Mouse (Mus musculus) MEL (cell line): ENCODE measurements at regions not wholly inside any gene's neighbourhood (a gene's known extent, or its start where the extent isn't known, plus 50 kb on each side); places are given as distances from the start of the nearest gene placed in this dataset.

Source experiments
- DNase-seq: peaks from one replicate; pipeline ENCODE4 v3.0.0; 2011; ENCODE audit warnings: low read depth, low spot score
- H3K27ac ChIP-seq: 2 replicates; pipeline ENCODE4 v1.5.1; 2012; ENCODE audit warnings: low read depth, mild to moderate bottlenecking, control low read depth, low read length, moderate library complexity; ENCODE audit not compliant: control insufficient read depth
- H3K27me3 ChIP-seq, 2 experiments: fragments of 150-350 bp in 1 of 2; sonication (generic) in 1 of 2; 2 replicates each; pipeline ENCODE4 v1.6.1; 2012; ENCODE audit warnings: low read length in 2 of 2, mild to moderate bottlenecking in 2 of 2, improper control_type of control experiment in 1 of 2, moderate library complexity in 1 of 2; ENCODE audit not compliant: insufficient read depth in 2 of 2, control insufficient read depth in 1 of 2
- H3K36me3 ChIP-seq, 2 experiments: 2 replicates each; pipeline ENCODE4 v1.6.1; 2012 to 2014; ENCODE audit warnings: low read length in 2 of 2, improper control_type of control experiment in 1 of 2, inconsistent platforms in 1 of 2, mild to moderate bottlenecking in 1 of 2; ENCODE audit not compliant: insufficient read depth in 2 of 2, control insufficient read depth in 1 of 2
- H3K4me1 ChIP-seq, 2 experiments: fragments of 150-350 bp in 1 of 2; sonication (generic) in 1 of 2; 2 replicates each; pipeline ENCODE4 v1.6.1; 2012; ENCODE audit warnings: low read length in 2 of 2, improper control_type of control experiment in 1 of 2, mild to moderate bottlenecking in 1 of 2; ENCODE audit not compliant: insufficient read depth in 2 of 2, control insufficient read depth in 1 of 2
- H3K4me3 ChIP-seq, 2 experiments: fragments of 150-350 bp in 1 of 2; sonication (generic) in 1 of 2; 2 replicates each; pipeline ENCODE4 v1.5.1; 2012; ENCODE audit warnings: low read depth in 2 of 2, low read length in 2 of 2, mild to moderate bottlenecking in 2 of 2, moderate library complexity in 2 of 2, control low read depth in 1 of 2, improper control_type of control experiment in 1 of 2; ENCODE audit not compliant: control insufficient read depth in 1 of 2, insufficient read depth in 1 of 2
- H3K79me2 ChIP-seq: 2 replicates; pipeline ENCODE4 v1.6.1; 2012; ENCODE audit warnings: mild to moderate bottlenecking, low read length, moderate library complexity; ENCODE audit not compliant: control insufficient read depth, poor library complexity, insufficient read depth
- H3K9ac ChIP-seq: 2 replicates; pipeline ENCODE4 v1.6.1; 2012; ENCODE audit warnings: low read depth, mild to moderate bottlenecking, control low read depth, low read length, moderate library complexity; ENCODE audit not compliant: control insufficient read depth, poor library complexity, severe bottlenecking
- H3K9me3 ChIP-seq: fragments of 150-350 bp; sonication (generic); replicated peaks from 2 replicates; pipeline ENCODE4 v1.6.1; 2012; ENCODE audit warnings: mild to moderate bottlenecking, low read length, improper control_type of control experiment, moderate library complexity; ENCODE audit not compliant: insufficient read depth
- BHLHE40 ChIP-seq: IDR thresholded peaks from 2 replicates; pipeline ENCODE4 v1.6.1; 2012; ENCODE audit warnings: low read depth, mild to moderate bottlenecking, inconsistent platforms, low read length, improper control_type of control experiment, borderline replicate concordance
- CHD2 ChIP-seq: IDR thresholded peaks from 2 replicates; pipeline ENCODE4 v1.6.1; 2011; ENCODE audit warnings: low read length, improper control_type of control experiment
- CTCF ChIP-seq, 3 experiments: IDR thresholded peaks in 2 of 3; conservative IDR thresholded peaks in 1 of 3; 2 replicates each; pipeline ENCODE4 v1.5.1; 2011 to 2012; ENCODE audit warnings: low read length in 3 of 3, low read depth in 2 of 3, mild to moderate bottlenecking in 2 of 3, improper control_type of control experiment in 1 of 3, inconsistent platforms in 1 of 3, mixed read lengths in 1 of 3, moderate library complexity in 1 of 3; ENCODE audit not compliant: control insufficient read depth in 1 of 3, insufficient read depth in 1 of 3, poor library complexity in 1 of 3, severe bottlenecking in 1 of 3
- E2F4 ChIP-seq: IDR thresholded peaks from 2 replicates; pipeline ENCODE4 v1.6.1; 2011; ENCODE audit warnings: low read depth, low read length, improper control_type of control experiment, borderline replicate concordance
- EP300 ChIP-seq, 2 experiments: IDR thresholded peaks; 2 replicates each; pipeline ENCODE4 v1.6.1; 2011; ENCODE audit warnings: improper control_type of control experiment in 2 of 2, low read length in 2 of 2, low read depth in 1 of 2, mild to moderate bottlenecking in 1 of 2
- MYB ChIP-seq: IDR thresholded peaks from 2 replicates; pipeline ENCODE4 v1.6.1; 2011; ENCODE audit warnings: mild to moderate bottlenecking, low read depth, low read length, improper control_type of control experiment
- NELFE ChIP-seq: IDR thresholded peaks from 2 replicates; pipeline ENCODE4 v1.6.1; 2011; ENCODE audit warnings: low read depth, low read length, improper control_type of control experiment
- NRF1 ChIP-seq: IDR thresholded peaks from 2 replicates; pipeline ENCODE4 v1.6.1; 2014; ENCODE audit warnings: low read depth, mild to moderate bottlenecking, inconsistent platforms, low read length, improper control_type of control experiment, moderate library complexity; ENCODE audit not compliant: poor library complexity, insufficient read depth, severe bottlenecking
- POLR2A ChIP-seq, 2 experiments: IDR thresholded peaks; 2 replicates each; pipeline ENCODE4 v1.6.1; 2011 to 2012; ENCODE audit warnings: low read length in 2 of 2, mild to moderate bottlenecking in 2 of 2, control low read depth in 1 of 2, improper control_type of control experiment in 1 of 2, low read depth in 1 of 2, moderate library complexity in 1 of 2; ENCODE audit not compliant: control insufficient read depth in 1 of 2, insufficient read depth in 1 of 2, poor library complexity in 1 of 2
- TAL1 ChIP-seq: IDR thresholded peaks from 2 replicates; pipeline ENCODE4 v1.6.1; 2012; ENCODE audit warnings: mild to moderate bottlenecking, inconsistent platforms, low read length, moderate library complexity, mixed read lengths
- TCF12 ChIP-seq: IDR thresholded peaks from 2 replicates; pipeline ENCODE4 v1.6.1; 2014; ENCODE audit warnings: low read depth, mild to moderate bottlenecking, inconsistent platforms, low read length, improper control_type of control experiment, moderate library complexity

DNA sequence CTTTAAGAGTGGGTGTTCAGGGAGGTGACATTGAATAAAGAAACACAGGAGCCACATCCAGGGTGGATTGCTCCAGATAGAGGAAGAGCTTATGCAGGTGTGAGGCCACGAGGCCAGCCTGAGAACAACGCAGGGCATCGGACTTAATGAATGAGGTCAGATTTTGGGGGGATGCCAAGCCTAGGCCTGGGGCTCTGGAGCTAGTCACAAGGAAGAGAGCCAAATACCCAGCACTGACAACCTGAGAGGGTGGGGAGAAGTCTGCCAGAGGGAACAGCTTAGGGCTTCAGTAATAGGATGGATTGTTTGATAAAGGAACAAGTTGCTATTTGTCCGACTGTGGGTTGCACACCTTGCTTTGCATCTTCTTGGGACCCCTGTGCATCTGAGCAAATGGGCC, 203.1 kb upstream of the Hes1 start:
- H3K4me3 ChIP-seq = no peak overlapping the region
- TF ChIP-seq NRF1 (no peak), EP300 (IDR thresholded peaks at IDR 0.05; ENCODE audit: low read depth in 1 of 2, low read length in 2 of 2) (no peak), NELFE (no peak), CHD2 (no peak), POLR2A (IDR thresholded peaks at IDR 0.05; ENCODE audit: control insufficient read depth in 1 of 2, insufficient read depth in 1 of 2, low read depth in 1 of 2, low read length in 2 of 2, poor library complexity in 1 of 2) (no peak), MYB (no peak)
- no peaks in the 10 kb centered on the region for H3K9me3 ChIP-seq
- no peak for DNase-seq
- peaks cover 2 to 13% of the 10 kb centered on the region in 2 experiments for H3K27me3 ChIP-seq
- H3K79me2 ChIP-seq = no peaks in the 10 kb centered on the region
- H3K9ac ChIP-seq = no peak overlapping the region
- H3K36me3 ChIP-seq = no peaks in the 10 kb centered on the region
- no peaks in the 10 kb centered on the region; a peak in 1 of 4 replicates for H3K4me1 ChIP-seq
- H3K27ac ChIP-seq = no peak overlapping the region

DNA sequence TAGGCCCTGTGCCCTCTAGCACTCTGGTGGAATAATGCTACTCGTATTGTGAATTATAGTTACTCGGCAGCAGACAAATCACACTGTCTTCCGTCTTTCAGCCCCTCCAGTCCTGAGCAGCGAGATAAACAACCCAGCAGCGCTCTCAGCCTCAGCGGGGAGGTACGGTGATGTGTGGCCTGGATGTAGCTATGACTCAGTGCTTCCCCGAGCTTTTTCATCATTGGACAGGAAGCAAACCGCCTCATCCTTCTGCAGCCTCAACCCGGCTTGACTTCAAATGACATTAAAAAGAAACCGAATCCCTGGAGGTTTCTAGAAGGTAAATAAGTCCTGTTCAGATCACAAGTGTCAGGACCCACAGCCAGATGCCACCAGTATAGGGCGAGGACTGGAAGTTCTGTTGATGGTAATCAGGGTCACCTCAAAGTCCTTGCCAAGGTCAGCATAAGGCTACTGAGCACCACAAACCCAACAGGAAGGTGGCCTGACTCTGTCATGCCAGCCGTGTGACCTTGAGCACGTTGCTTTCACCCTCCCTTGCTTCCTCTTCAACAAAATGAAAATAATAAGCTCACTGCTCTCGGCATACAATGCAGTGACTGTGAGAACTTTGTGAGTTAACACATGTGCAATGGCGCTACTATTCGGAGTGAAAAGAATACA, 199.0 kb upstream of the Hes1 start:
- no peak for TF ChIP-seq CTCF (IDR thresholded peaks at IDR 0.05 in 2 of 3, conservative IDR thresholded peaks at IDR 0.05 in 1 of 3; ENCODE audit: control insufficient read depth in 1 of 3, insufficient read depth in 1 of 3, low read depth in 2 of 3, low read length in 3 of 3, poor library complexity in 1 of 3, severe bottlenecking in 1 of 3)
- no peak for TF ChIP-seq E2F4
- no peaks in the 10 kb centered on the region for H3K36me3 ChIP-seq
- no peaks in the 10 kb centered on the region; a peak in 1 of 4 replicates for H3K4me1 ChIP-seq
- H3K9me3 ChIP-seq = no peaks in the 10 kb centered on the region
- DNase-seq = peak; percentile 4
- no peak overlapping the region for H3K4me3 ChIP-seq
- H3K79me2 ChIP-seq = no peaks in the 10 kb centered on the region
- no peak overlapping the region for H3K27ac ChIP-seq
- no peak overlapping the region for H3K9ac ChIP-seq
- peaks cover 5 to 10% of the 10 kb centered on the region in 2 experiments for H3K27me3 ChIP-seq

GRCm38 (mm10) chr16:29871395-29871794, 192.8 kb upstream of the Hes1 start:
- Histone ChIP-seq H3K36me3 (no peaks in the 10 kb centered on the region), H3K4me3 (no peak overlapping the region), H3K9ac (no peak overlapping the region), H3K9me3 (no peaks in the 10 kb centered on the region), H3K27me3 (peaks cover 13 to 17% of the 10 kb centered on the region in 2 experiments), H3K27ac (no peak overlapping the region), H3K4me1 (no peaks in the 10 kb centered on the region), H3K79me2 (no peaks in the 10 kb centered on the region)
- TF ChIP-seq TAL1 (no peak), TCF12 (no peak), BHLHE40 (no peak)
- no peak for DNase-seq
